In genomic region chr1:195091699-195092219, GRCm38 (mm10) we compare ENCODE assay signal across 8 mouse cellular contexts. TPM values are rescaled to one million over a fixed set of nuclear protein-coding genes. Genes with fewer than 3 reads are reported as not detected.
DNase-seq lines count a peak whose midpoint lies in the region; ATAC-seq and TF ChIP-seq lines count a peak whose summit lies in the region.

No protein-coding gene starts in this region.

- no peaks in the 10 kb centered on the region for H3K9me3 ChIP-seq in E14TG2a.4 (ENCODE audit: low read length)
- no peaks in the 10 kb centered on the region for H3K9me3 ChIP-seq in forebrain, embryonic 15.5 days
- H3K9me3 ChIP-seq in liver, embryonic 16.5 days (replicated peaks; ENCODE audit: control insufficient read depth, low read length): no peaks in the 10 kb centered on the region

- 18% methylated on average over 11 of the region's 11 CpGs for WGBS in forebrain, embryonic 15.5 days
- WGBS in liver, embryonic 16.5 days (ENCODE audit: insufficient replicate concordance): 10% methylated on average over 11 of the region's 11 CpGs

- no peak for DNase-seq in cerebellum, postnatal 10 days
- no peak for DNase-seq in embryo, embryonic 10.5 days (ENCODE audit: low spot score)
- DNase-seq in frontal cortex, postnatal 25 days (ENCODE audit: low spot score in 2 of 2): no peak
- DNase-seq in layer of hippocampus, postnatal 14 days (ENCODE audit: low spot score in 2 of 2): no peak

- no peak for TF ChIP-seq CTCF in E14TG2a.4 (conservative IDR thresholded peaks at IDR 0.05; ENCODE audit: low read length)

- H3K36me3 ChIP-seq in E14TG2a.4 (ENCODE audit: insufficient read depth, low read length): no peaks in the 10 kb centered on the region
- 0 out of 2 replicates have a peak, but pooled peaks cover 5% of the 10 kb centered on the region for H3K36me3 ChIP-seq in forebrain, embryonic 15.5 days
- H3K36me3 ChIP-seq in liver, embryonic 16.5 days (ENCODE audit: control insufficient read depth, insufficient read depth): no peaks in the 10 kb centered on the region

- H3K4me3 ChIP-seq in E14TG2a.4 (replicated peaks; ENCODE audit: low read length): peak overlapping the region; percentile 72
- H3K4me3 ChIP-seq in forebrain, embryonic 15.5 days: peak overlapping the region; percentile 29
- peak overlapping the region; percentile 69 for H3K4me3 ChIP-seq in liver, embryonic 16.5 days (ENCODE audit: low read depth, low read length)

- no peak overlapping the region for H3K9ac ChIP-seq in forebrain, embryonic 15.5 days (replicated peaks)
- peak overlapping the region; percentile 74 for H3K9ac ChIP-seq in liver, embryonic 16.5 days (ENCODE audit: low read depth, low read length)

- peaks cover 10% of the 10 kb centered on the region for H3K27me3 ChIP-seq in E14TG2a.4 (ENCODE audit: insufficient read depth, low read length)
- H3K27me3 ChIP-seq in forebrain, embryonic 15.5 days: no peaks in the 10 kb centered on the region
- no peaks in the 10 kb centered on the region for H3K27me3 ChIP-seq in liver, embryonic 16.5 days (ENCODE audit: control insufficient read depth, insufficient read depth, low read depth, low read length)

- H3K4me1 ChIP-seq in E14TG2a.4 (replicated peaks; ENCODE audit: low read depth, low read length): peaks cover 13% of the 10 kb centered on the region
- peaks cover 9% of the 10 kb centered on the region for H3K4me1 ChIP-seq in forebrain, embryonic 15.5 days
- H3K4me1 ChIP-seq in liver, embryonic 16.5 days (ENCODE audit: control insufficient read depth, low read depth, low read length): peaks cover 28% of the 10 kb centered on the region

- ATAC-seq in cerebellum, adult (ENCODE audit: insufficient number of reproducible peaks, low FRiP score, low TSS enrichment): peak; percentile 31; the same call in 1 of the 2 replicates
- ATAC-seq in forebrain, embryonic 15.5 days (replicated peaks): peak; percentile 74
- ATAC-seq in liver, embryonic 16.5 days (ENCODE audit: low read depth): peak; percentile 96

- no peak overlapping the region for H3K27ac ChIP-seq in forebrain, embryonic 15.5 days (replicated peaks)
- peak overlapping the region; percentile 98 for H3K27ac ChIP-seq in liver, embryonic 16.5 days (ENCODE audit: low read length)

- H3K4me2 ChIP-seq in forebrain, embryonic 15.5 days (replicated peaks): peak overlapping the region; percentile 45
- H3K4me2 ChIP-seq in liver, embryonic 16.5 days (ENCODE audit: low read depth, low read length): peak overlapping the region; percentile 83

RNA-seq across cellular contexts. Expression of gene Cd46, which starts 0.3 kb away (rescaled TPM):
- 1.2 and 1.3 TPM in 2 replicates for polyA plus RNA-seq in forebrain, embryonic 15.5 days (2015; fragmentation: Nextera tagmentation; extraction: Ambion mirVana)
- polyA plus RNA-seq in liver, embryonic 16.5 days (2015; fragmentation: Nextera tagmentation; extraction: Ambion mirVana): 0.50 and 0.72 TPM in 2 replicates
- total RNA-seq in layer of hippocampus, postnatal 14 days (2021): 1 to 10 TPM; 2.9 to 4.4 TPM

RNA-seq across cellular contexts. Expression of gene Cr1l, which starts 39.6 kb away (rescaled TPM):
- 46.4 and 48.3 TPM in 2 replicates for polyA plus RNA-seq in forebrain, embryonic 15.5 days (2015; fragmentation: Nextera tagmentation; extraction: Ambion mirVana)
- 66.7 and 75.2 TPM in 2 replicates for polyA plus RNA-seq in liver, embryonic 16.5 days (2015; fragmentation: Nextera tagmentation; extraction: Ambion mirVana)
- total RNA-seq in layer of hippocampus, postnatal 14 days (2021): 10 to 100 TPM; 31.1 to 36.9 TPM

Comparison
In these comparisons a context has a peak if more than half of its experiments do, and no peak if none do; other contexts are left out.
1. ATAC-seq: peak in every context shown above with its lines; median percentile 96 in liver, embryonic 16.5 days; 74 in forebrain, embryonic 15.5 days; 31 in cerebellum, adult.